Mouse (Mus musculus) brain, embryonic 14.5 days (tissue): ENCODE data around the gene Spesp1.

Experiments used
- CTCF ChIP-seq: fragments of 200-500 bp; IDR thresholded peaks from 2 replicates; pipeline ENCODE4 v1.5.1; 2012; ENCODE audit warnings: inconsistent platforms, mild to moderate bottlenecking, moderate library complexity, borderline replicate concordance; ENCODE audit not compliant: insufficient read depth, insufficient read length; ENCODE audit errors: extremely low read depth
- POLR2A ChIP-seq: fragments of 200-500 bp; IDR thresholded peaks from 2 replicates; pipeline ENCODE4 v1.6.1; 2012; ENCODE audit warnings: mild to moderate bottlenecking, inconsistent platforms, borderline replicate concordance; ENCODE audit not compliant: poor library complexity, insufficient read depth, insufficient read length, severe bottlenecking; ENCODE audit errors: extremely low read depth

- TF ChIP-seq CTCF (no peak), POLR2A (no peak)
Observed at GRCm38 (mm10) chr9:62237381-62237980, 44.5 kb downstream of the Spesp1 start.
